In genomic region chr1:172206141-172206917, GRCm38 (mm10) we compare ENCODE assay signal across 8 mouse cellular contexts. TPM values are rescaled to one million over a fixed set of nuclear protein-coding genes. Genes with fewer than 3 reads are reported as not detected.
A peak's percentile ranks its signal among the peaks of the same experiment; 100 is the strongest.
DNase-seq lines count a peak whose midpoint lies in the region; ATAC-seq and TF ChIP-seq lines count a peak whose summit lies in the region.

Pea15a (minus strand) TSS chr1:172206804.

- H3K27ac ChIP-seq in hindbrain, postnatal 0 days, result peak within 1 kb of the TSS; percentile 98

- no peak for DNase-seq in Patski (ENCODE audit: low read depth, low spot score)
- peak; percentile 93 to 95 for DNase-seq in cerebellum, postnatal 25 days
- peak; percentile 78 for DNase-seq in gastrocnemius, postnatal 10 days
- peak; percentile 87 for DNase-seq in hindbrain, postnatal 0 days (ENCODE audit: low spot score)
- DNase-seq in left cerebral cortex, adult 8-10 months (ENCODE audit: low spot score in 2 of 2), result peak; percentile 64 to 85
- peak; percentile 90 to 92 for DNase-seq in right cerebral cortex, postnatal 10 days (ENCODE audit: low spot score in 2 of 2)
- peak; percentile 87 for DNase-seq in urinary bladder, postnatal 14 days (ENCODE audit: low spot score)

- peak; percentile 57 for ATAC-seq in Patski
- peak; percentile 75 for ATAC-seq in hindbrain, postnatal 0 days
- ATAC-seq in megakaryocyte, adult 5-6 weeks (ENCODE audit: poor library complexity, severe bottlenecking), result peak; percentile 72

- H3K9me3 ChIP-seq in hindbrain, postnatal 0 days (ENCODE audit: low read length), result no peaks in the 10 kb centered on the region

- H3K9ac ChIP-seq in hindbrain, postnatal 0 days (replicated peaks; ENCODE audit: low read length), result peak within 1 kb of the TSS; percentile 95

- in situ Hi-C loops in Patski (cut with MboI; ENCODE audit: low pct_unique_long_range_greater_than_20kb), result no loop called here

- POLR2A ChIA-PET in Patski (lab: Charles Lee), result interaction anchor here (0.7 to 2.1 kb wide), 6 partner anchors 13 to 83 kb away, joined by 3 to 5 read pairs (median 3); partner anchors contain the start of gene Casq1

- peaks cover 49% of the 10 kb centered on the region for H3K4me1 ChIP-seq in hindbrain, postnatal 0 days (ENCODE audit: insufficient read depth, low read length)

- CTCF ChIA-PET in Patski (lab: Charles Lee), result interaction anchor here (1.0 to 2.5 kb wide), 4 partner anchors 11 to 103 kb away, joined by 3 to 11 read pairs (median 4); no protein-coding TSS in a partner anchor

- H3K27me3 ChIP-seq in Patski, result no peaks in the 10 kb centered on the region
- H3K27me3 ChIP-seq in hindbrain, postnatal 0 days (ENCODE audit: insufficient read depth, low read length), result no peaks in the 10 kb centered on the region

- no peaks in the 10 kb centered on the region for H3K36me3 ChIP-seq in hindbrain, postnatal 0 days (ENCODE audit: insufficient read depth, low read length)

- H3K4me2 ChIP-seq in hindbrain, postnatal 0 days (ENCODE audit: low read depth, low read length), result peak within 1 kb of the TSS; percentile 95

- WGBS in hindbrain, postnatal 0 days, result under 1% methylated on average over 38 of the region's 40 CpGs

- TF ChIP-seq CTCF in Patski (IDR thresholded peaks at IDR 0.05), result no peak
- no peak for TF ChIP-seq CTCF in hindbrain, postnatal 0 days (IDR thresholded peaks at IDR 0.05; ENCODE audit: low read depth)

- H3K4me3 ChIP-seq in hindbrain, postnatal 0 days (ENCODE audit: low read length), result peak within 1 kb of the TSS; percentile 77

RNA-seq across cellular contexts. Expression of gene Pea15a, which starts in this region (rescaled TPM):
- 723 TPM for polyA plus RNA-seq in Patski (2021)
- 10 to 100 TPM; 72.5 to 82.1 TPM for total RNA-seq in gastrocnemius, postnatal 10 days (2021)
- 289 and 309 TPM in 2 replicates for total RNA-seq in hindbrain, postnatal 0 days (2014; rRNA removed)
- 503 and 511 TPM in 2 replicates for polyA plus RNA-seq in hindbrain, postnatal 0 days (2015; fragmentation: Nextera tagmentation; extraction: Ambion mirVana)
- 100 to 1,000 TPM; 409 to 452 (median 428) TPM for total RNA-seq in left cerebral cortex, adult 8-10 months (2022)
- 16.1 and 17.5 TPM in 2 replicates for total RNA-seq in megakaryocyte, adult 5-6 weeks (2015)
- 13.6 and 18.5 TPM in 2 replicates for total RNA-seq in megakaryocyte, adult 5-6 weeks (2017)
